Comparison of ENCODE assay signal across 8 mouse cellular contexts in genomic region chr3:136670360-136671131, GRCm38 (mm10). TPM values are rescaled to one million over a fixed set of nuclear protein-coding genes. Genes with fewer than 3 reads are reported as not detected.
DNase-seq lines count a peak whose midpoint lies in the region; ATAC-seq lines count a peak whose summit lies in the region.

No protein-coding gene starts in this region.

- DNase-seq in A20 (ENCODE audit: low read depth, low spot score): peak; percentile 87
- peak; percentile 72 to 81 for DNase-seq in adrenal gland, postnatal 36 days
- DNase-seq in natural killer cell, adult 2 months (ENCODE audit: low spot score in 2 of 2): peak; percentile 57 to 67
- DNase-seq in splenic B cell, adult 2 months (ENCODE audit: low read depth, low spot score): peak; percentile 70

- H3K9ac ChIP-seq in embryonic facial prominence, embryonic 13.5 days: peak overlapping the region; percentile 90
- H3K9ac ChIP-seq in heart, embryonic 11.5 days (ENCODE audit: low read depth, low read length): peak overlapping the region; percentile 88
- H3K9ac ChIP-seq in kidney, embryonic 16.5 days (replicated peaks; ENCODE audit: low read length): peak overlapping the region; percentile 85
- H3K9ac ChIP-seq in liver, embryonic 12.5 days: peak overlapping the region; percentile 90

- H3K4me1 ChIP-seq in embryonic facial prominence, embryonic 13.5 days: peaks cover 24% of the 10 kb centered on the region
- H3K4me1 ChIP-seq in heart, embryonic 11.5 days (ENCODE audit: control insufficient read depth, insufficient read depth, low read length): peaks cover 10% of the 10 kb centered on the region
- peaks cover 21% of the 10 kb centered on the region for H3K4me1 ChIP-seq in kidney, embryonic 16.5 days (ENCODE audit: insufficient read depth, low read length)
- H3K4me1 ChIP-seq in liver, embryonic 12.5 days: peaks cover 32% of the 10 kb centered on the region

- H3K27me3 ChIP-seq in embryonic facial prominence, embryonic 13.5 days: no peaks in the 10 kb centered on the region
- H3K27me3 ChIP-seq in heart, embryonic 11.5 days (ENCODE audit: control insufficient read depth, insufficient read depth, low read length): no peaks in the 10 kb centered on the region
- no peaks in the 10 kb centered on the region for H3K27me3 ChIP-seq in kidney, embryonic 16.5 days (ENCODE audit: insufficient read depth, low read length)
- no peaks in the 10 kb centered on the region for H3K27me3 ChIP-seq in liver, embryonic 12.5 days (replicated peaks)
- no peaks in the 10 kb centered on the region for H3K27me3 ChIP-seq in splenic B cell, adult 2 months (ENCODE audit: control insufficient read depth, insufficient read depth, low read length, poor library complexity, severe bottlenecking)

- no peaks in the 10 kb centered on the region for H3K36me3 ChIP-seq in embryonic facial prominence, embryonic 13.5 days
- H3K36me3 ChIP-seq in heart, embryonic 11.5 days (ENCODE audit: control insufficient read depth, insufficient read depth, low read length): no peaks in the 10 kb centered on the region
- no peaks in the 10 kb centered on the region for H3K36me3 ChIP-seq in kidney, embryonic 16.5 days (ENCODE audit: insufficient read depth, low read length)
- H3K36me3 ChIP-seq in liver, embryonic 12.5 days: no peaks in the 10 kb centered on the region
- H3K36me3 ChIP-seq in splenic B cell, adult 2 months (ENCODE audit: control insufficient read depth, insufficient read depth, low read length, poor library complexity, severe bottlenecking): peaks cover 2% of the 10 kb centered on the region; the same call in 1 of the 2 replicates

- WGBS in embryonic facial prominence, embryonic 13.5 days: under 1% methylated on average over 92 of the region's 92 CpGs
- 1% methylated on average over 72 of the region's 92 CpGs for WGBS in heart, embryonic 11.5 days (ENCODE audit: insufficient replicate concordance)
- under 1% methylated on average over 73 of the region's 92 CpGs for WGBS in kidney, embryonic 16.5 days
- under 1% methylated on average over 90 of the region's 92 CpGs for WGBS in liver, embryonic 12.5 days (ENCODE audit: insufficient replicate concordance)

- peak; percentile 22 for ATAC-seq in embryonic facial prominence, embryonic 13.5 days (ENCODE audit: insufficient number of reproducible peaks, insufficient read depth, low FRiP score, low TSS enrichment, low read depth)
- ATAC-seq in heart, embryonic 11.5 days (replicated peaks; ENCODE audit: insufficient number of reproducible peaks, low FRiP score, low TSS enrichment): peak; percentile 16
- peak; percentile 35 for ATAC-seq in kidney, embryonic 16.5 days (ENCODE audit: low FRiP score, low TSS enrichment)
- ATAC-seq in liver, embryonic 12.5 days: peak; percentile 43

- peak overlapping the region; percentile 86 for H3K4me3 ChIP-seq in embryonic facial prominence, embryonic 13.5 days
- H3K4me3 ChIP-seq in heart, embryonic 11.5 days (ENCODE audit: low read depth, low read length): peak overlapping the region; percentile 88
- peak overlapping the region; percentile 91 for H3K4me3 ChIP-seq in kidney, embryonic 16.5 days (ENCODE audit: low read length)
- H3K4me3 ChIP-seq in liver, embryonic 12.5 days: peak overlapping the region; percentile 78

- peak overlapping the region; percentile 65 for H3K4me2 ChIP-seq in embryonic facial prominence, embryonic 13.5 days
- H3K4me2 ChIP-seq in heart, embryonic 11.5 days: peak overlapping the region; percentile 66
- peak overlapping the region; percentile 63 for H3K4me2 ChIP-seq in kidney, embryonic 16.5 days (replicated peaks; ENCODE audit: low read depth, low read length)
- peak overlapping the region; percentile 99 for H3K4me2 ChIP-seq in liver, embryonic 12.5 days

- no peaks in the 10 kb centered on the region for H3K9me3 ChIP-seq in embryonic facial prominence, embryonic 13.5 days
- H3K9me3 ChIP-seq in heart, embryonic 11.5 days (replicated peaks; ENCODE audit: control insufficient read depth, low read length): no peaks in the 10 kb centered on the region
- no peaks in the 10 kb centered on the region for H3K9me3 ChIP-seq in kidney, embryonic 16.5 days (ENCODE audit: low read length)
- no peaks in the 10 kb centered on the region for H3K9me3 ChIP-seq in liver, embryonic 12.5 days (replicated peaks)

- peak overlapping the region; percentile 94 for H3K27ac ChIP-seq in embryonic facial prominence, embryonic 13.5 days
- H3K27ac ChIP-seq in heart, embryonic 11.5 days (ENCODE audit: low read depth, low read length): peak overlapping the region; percentile 94
- peak overlapping the region; percentile 95 for H3K27ac ChIP-seq in kidney, embryonic 16.5 days (ENCODE audit: low read length)
- peak overlapping the region; percentile 89 for H3K27ac ChIP-seq in liver, embryonic 12.5 days

RNA-seq across cellular contexts. Expression of gene Ppp3ca, which starts 0.6 kb away (rescaled TPM):
- total RNA-seq in adrenal gland, postnatal 36 days (2021): 10 to 100 TPM; 35.1 to 67.2 TPM
- 92.4 and 93.2 TPM in 2 replicates for polyA plus RNA-seq in embryonic facial prominence, embryonic 13.5 days (2015; fragmentation: Nextera tagmentation; extraction: Ambion mirVana)
- 52.2 and 54.9 TPM in 2 replicates for polyA plus RNA-seq in heart, embryonic 11.5 days (2014; fragmentation: Nextera tagmentation; extraction: Ambion mirVana)
- 50.7 and 56.9 TPM in 2 replicates for polyA plus RNA-seq in kidney, embryonic 16.5 days (2015; fragmentation: Nextera tagmentation; extraction: Ambion mirVana)
- 25.3 and 27.8 TPM in 2 replicates for polyA plus RNA-seq in liver, embryonic 12.5 days (2016; fragmentation: Nextera tagmentation; extraction: Ambion mirVana)

Comparison
In these comparisons a context has a peak if more than half of its experiments do, and no peak if none do; other contexts are left out.
1. Peak in every context shown above with its lines: DNase-seq, ATAC-seq, H3K4me3 ChIP-seq and H3K27ac ChIP-seq.